Mouse (Mus musculus): ENCODE results near the gene Pex1. TPM values are rescaled to one million over a fixed set of nuclear protein-coding genes. Genes with fewer than 3 reads are reported as not detected.
A peak's percentile ranks its signal among the peaks of the same experiment; 100 is the strongest.

Pex1 gene
- polyA plus RNA-seq, 1 experiment = 4.2 TPM

GRCm38 (mm10) chr5:3645326-3645725, 49.5 kb downstream of the Pex1 start:
- Histone ChIP-seq H3K27me3 (ENCODE audit: control insufficient read depth, insufficient read depth, insufficient read length) (no peaks in the 10 kb centered on the region), H3K36me3 (ENCODE audit: control insufficient read depth, insufficient read depth) (peaks cover 24% of the 10 kb centered on the region), H3K4me3 (no peak overlapping the region), H3K79me2 (ENCODE audit: control insufficient read depth, insufficient read depth) (peaks cover 24% of the 10 kb centered on the region), H3ac (ENCODE audit: control insufficient read depth, insufficient read length) (no peak overlapping the region), H3K4me2 (ENCODE audit: low read depth) (no peak overlapping the region)
- TF ChIP-seq MAX (IDR thresholded peaks at IDR 0.05; ENCODE audit: low read depth) = no peak
- no peak for TF ChIP-seq REST (IDR thresholded peaks at IDR 0.05; ENCODE audit: insufficient read depth, insufficient read length)
- TF ChIP-seq MYOD1 (IDR thresholded peaks at IDR 0.05; ENCODE audit: control insufficient read depth in 1 of 3, insufficient read length in 2 of 3, low read depth in 2 of 3) = no peak
- no peak for TF ChIP-seq CEBPB (IDR thresholded peaks at IDR 0.05; ENCODE audit: insufficient read depth, poor library complexity, severe bottlenecking)
- no peak for TF ChIP-seq TCF12 (IDR thresholded peaks at IDR 0.05; ENCODE audit: insufficient read depth, poor library complexity, severe bottlenecking)
- no peak for TF ChIP-seq MYOG (IDR thresholded peaks at IDR 0.05; ENCODE audit: control insufficient read depth in 1 of 3, insufficient read depth in 1 of 3, insufficient read length in 2 of 3, low read depth in 2 of 3)
- no peak for TF ChIP-seq USF1 (IDR thresholded peaks at IDR 0.05; ENCODE audit: low read depth)
- TF ChIP-seq POLR2A (IDR thresholded peaks at IDR 0.05; ENCODE audit: insufficient read length, low read depth) = no peak
- TF ChIP-seq TCF3 (IDR thresholded peaks at IDR 0.05; ENCODE audit: insufficient read length, low read depth) = no peak
- TF ChIP-seq POLR2AphosphoS2 (IDR thresholded peaks at IDR 0.05; ENCODE audit: insufficient read length, low read depth) = no peak
- TF ChIP-seq SRF (IDR thresholded peaks at IDR 0.05; ENCODE audit: control insufficient read depth, insufficient read length, low read depth) = no peak
- TF ChIP-seq E2F4 (IDR thresholded peaks at IDR 0.05; ENCODE audit: insufficient read depth) = no peak

GRCm38 (mm10) chr5:3646539-3646938, 50.7 kb downstream of the Pex1 start:
- Histone ChIP-seq H3K79me2 (ENCODE audit: control insufficient read depth, insufficient read depth) (peaks cover 24% of the 10 kb centered on the region), H3K4me2 (ENCODE audit: low read depth) (peak overlapping the region; percentile 91), H3ac (ENCODE audit: control insufficient read depth, insufficient read length) (peak overlapping the region; percentile 81), H3K36me3 (ENCODE audit: control insufficient read depth, insufficient read depth) (peaks cover 16% of the 10 kb centered on the region), H3K27me3 (ENCODE audit: control insufficient read depth, insufficient read depth, insufficient read length) (no peaks in the 10 kb centered on the region), H3K4me3 (peak overlapping the region; percentile 39)
- TF ChIP-seq USF1 (IDR thresholded peaks at IDR 0.05; ENCODE audit: low read depth) (no peak), REST (IDR thresholded peaks at IDR 0.05; ENCODE audit: insufficient read depth, insufficient read length) (no peak), TCF3 (IDR thresholded peaks at IDR 0.05; ENCODE audit: insufficient read length, low read depth) (no peak), TCF12 (IDR thresholded peaks at IDR 0.05; ENCODE audit: insufficient read depth, poor library complexity, severe bottlenecking) (no peak), MYOG (IDR thresholded peaks at IDR 0.05; ENCODE audit: control insufficient read depth in 1 of 3, insufficient read depth in 1 of 3, insufficient read length in 2 of 3, low read depth in 2 of 3) (no peak), E2F4 (IDR thresholded peaks at IDR 0.05; ENCODE audit: insufficient read depth) (no peak), SRF (IDR thresholded peaks at IDR 0.05; ENCODE audit: control insufficient read depth, insufficient read length, low read depth) (no peak), POLR2A (IDR thresholded peaks at IDR 0.05; ENCODE audit: insufficient read length, low read depth) (no peak), MAX (IDR thresholded peaks at IDR 0.05; ENCODE audit: low read depth) (no peak), CEBPB (IDR thresholded peaks at IDR 0.05; ENCODE audit: insufficient read depth, poor library complexity, severe bottlenecking) (no peak), POLR2AphosphoS2 (IDR thresholded peaks at IDR 0.05; ENCODE audit: insufficient read length, low read depth) (no peak), MYOD1 (IDR thresholded peaks at IDR 0.05; ENCODE audit: control insufficient read depth in 1 of 3, insufficient read length in 2 of 3, low read depth in 2 of 3) (no peak)

GRCm38 (mm10) chr5:3646991-3647707, 51.3 kb downstream of the Pex1 start:
- TF ChIP-seq POLR2A (IDR thresholded peaks at IDR 0.05; ENCODE audit: insufficient read length, low read depth) (peak; percentile 4), MYOG (IDR thresholded peaks at IDR 0.05; ENCODE audit: control insufficient read depth in 1 of 3, insufficient read depth in 1 of 3, insufficient read length in 2 of 3, low read depth in 2 of 3) (no peak)
- peaks cover 24% of the 10 kb centered on the region for H3K79me2 ChIP-seq (ENCODE audit: control insufficient read depth, insufficient read depth)
- peak overlapping the region; percentile 81 for H3ac ChIP-seq (ENCODE audit: control insufficient read depth, insufficient read length)
- H3K4me3 ChIP-seq = peak overlapping the region; percentile 39
- H3K27me3 ChIP-seq (ENCODE audit: control insufficient read depth, insufficient read depth, insufficient read length) = no peaks in the 10 kb centered on the region
- H3K4me2 ChIP-seq (ENCODE audit: low read depth) = peak overlapping the region; percentile 91
- peaks cover 13% of the 10 kb centered on the region for H3K36me3 ChIP-seq (ENCODE audit: control insufficient read depth, insufficient read depth)

GRCm38 (mm10) chr5:3647708-3648121, 51.8 kb downstream of the Pex1 start:
- TF ChIP-seq POLR2A (IDR thresholded peaks at IDR 0.05; ENCODE audit: insufficient read length, low read depth) (peak; percentile 47), REST (IDR thresholded peaks at IDR 0.05; ENCODE audit: insufficient read depth, insufficient read length) (no peak)
- Histone ChIP-seq H3K4me2 (ENCODE audit: low read depth) (no peak overlapping the region), H3K4me3 (peak overlapping the region; percentile 39), H3ac (ENCODE audit: control insufficient read depth, insufficient read length) (peak overlapping the region; percentile 81), H3K36me3 (ENCODE audit: control insufficient read depth, insufficient read depth) (peaks cover 13% of the 10 kb centered on the region), H3K79me2 (ENCODE audit: control insufficient read depth, insufficient read depth) (peaks cover 24% of the 10 kb centered on the region), H3K27me3 (ENCODE audit: control insufficient read depth, insufficient read depth, insufficient read length) (no peaks in the 10 kb centered on the region)

- TF ChIP-seq POLR2AphosphoS2 (IDR thresholded peaks at IDR 0.05; ENCODE audit: insufficient read length, low read depth) (no peak), E2F4 (IDR thresholded peaks at IDR 0.05; ENCODE audit: insufficient read depth) (no peak), POLR2A (IDR thresholded peaks at IDR 0.05; ENCODE audit: insufficient read length, low read depth) (no peak), REST (IDR thresholded peaks at IDR 0.05; ENCODE audit: insufficient read depth, insufficient read length) (no peak), MAX (IDR thresholded peaks at IDR 0.05; ENCODE audit: low read depth) (no peak), MYOG (IDR thresholded peaks at IDR 0.05; ENCODE audit: control insufficient read depth in 1 of 3, insufficient read depth in 1 of 3, insufficient read length in 2 of 3, low read depth in 2 of 3) (no peak), MYOD1 (IDR thresholded peaks at IDR 0.05; ENCODE audit: control insufficient read depth in 1 of 3, insufficient read length in 2 of 3, low read depth in 2 of 3) (no peak)
- H3K4me2 ChIP-seq (ENCODE audit: low read depth) = peak overlapping the region; percentile 25
- H3K36me3 ChIP-seq (ENCODE audit: control insufficient read depth, insufficient read depth) = peaks cover 9% of the 10 kb centered on the region
- H3ac ChIP-seq (ENCODE audit: control insufficient read depth, insufficient read length) = peak overlapping the region; percentile 81
- no peak overlapping the region for H3K4me3 ChIP-seq
- H3K27me3 ChIP-seq (ENCODE audit: control insufficient read depth, insufficient read depth, insufficient read length) = no peaks in the 10 kb centered on the region
- peaks cover 24% of the 10 kb centered on the region for H3K79me2 ChIP-seq (ENCODE audit: control insufficient read depth, insufficient read depth)
Measured at GRCm38 (mm10) chr5:3648206-3648848, 52.5 kb downstream of the Pex1 start.
